Mouse (Mus musculus) heart, embryonic 12.5 days (tissue): ENCODE data around the gene Gpr39. TPM values are rescaled to one million over a fixed set of nuclear protein-coding genes. Genes with fewer than 3 reads are reported as not detected.
"Not testable (repeated sequence)": the region's sequence is repeated elsewhere in the genome, so short reads cannot be mapped to it uniquely, and the experiment has no call there.

Experiments used
- ATAC-seq: fragments of 200-750 bp; cut with Nextera tagmentation; 2 replicates; pipeline ENCODE4 v1.8.0; 2017; ENCODE audit warnings: moderate TSS enrichment, moderate library complexity; ENCODE audit not compliant: insufficient number of reproducible peaks, low FRiP score
- H3K27ac ChIP-seq: fragments of 300-500 bp; sonication (generic); 2 replicates; pipeline ENCODE4 v1.5.1; 2016; ENCODE audit warnings: mild to moderate bottlenecking, moderate library complexity; ENCODE audit not compliant: poor library complexity, severe bottlenecking
- H3K27me3 ChIP-seq: fragments of 300-500 bp; sonication (generic); replicated peaks from 2 replicates; pipeline ENCODE4 v1.6.1; 2016; ENCODE audit warnings: mild to moderate bottlenecking, moderate library complexity
- H3K36me3 ChIP-seq: fragments of 300-500 bp; sonication (generic); 2 replicates; pipeline ENCODE4 v1.6.1; 2016; ENCODE audit warnings: mild to moderate bottlenecking, moderate library complexity
- H3K4me1 ChIP-seq: fragments of 300-500 bp; sonication (generic); replicated peaks from 2 replicates; pipeline ENCODE4 v1.6.1; 2016; ENCODE audit warnings: mild to moderate bottlenecking
- H3K4me2 ChIP-seq: fragments of 300-500 bp; sonication (generic); 2 replicates; pipeline ENCODE4 v1.6.1; 2016; ENCODE audit warnings: mild to moderate bottlenecking, moderate library complexity
- H3K4me3 ChIP-seq: fragments of 300-500 bp; sonication (generic); 2 replicates; pipeline ENCODE4 v1.5.1; 2016; ENCODE audit warnings: mild to moderate bottlenecking
- H3K9ac ChIP-seq: fragments of 300-500 bp; sonication (generic); 2 replicates; pipeline ENCODE4 v1.6.1; 2016; ENCODE audit warnings: mild to moderate bottlenecking, moderate library complexity
- H3K9me3 ChIP-seq: fragments of 300-500 bp; sonication (generic); replicated peaks from 2 replicates; pipeline ENCODE4 v1.6.1; 2016; ENCODE audit warnings: mild to moderate bottlenecking, moderate library complexity
- WGBS: fragments of 180-500 bp; shearing (Covaris S2); methylation state at CpG from one replicate; pipeline ENCODE4 v1.1.7; 2016; 5-methylcytosine and 5-hydroxymethylcytosine counted together
- polyA plus RNA-seq: library from polyadenylated mRNA; unstranded; fragments of >200 nt; fragmentation: Nextera tagmentation; extraction: Ambion mirVana; gene quantifications from 2 replicates; pipeline ENCODE4 v1.2.1, GENCODE M21; 2016

Gene Gpr39
- 2.2 and 2.6 TPM in 2 replicates for polyA plus RNA-seq

DNA sequence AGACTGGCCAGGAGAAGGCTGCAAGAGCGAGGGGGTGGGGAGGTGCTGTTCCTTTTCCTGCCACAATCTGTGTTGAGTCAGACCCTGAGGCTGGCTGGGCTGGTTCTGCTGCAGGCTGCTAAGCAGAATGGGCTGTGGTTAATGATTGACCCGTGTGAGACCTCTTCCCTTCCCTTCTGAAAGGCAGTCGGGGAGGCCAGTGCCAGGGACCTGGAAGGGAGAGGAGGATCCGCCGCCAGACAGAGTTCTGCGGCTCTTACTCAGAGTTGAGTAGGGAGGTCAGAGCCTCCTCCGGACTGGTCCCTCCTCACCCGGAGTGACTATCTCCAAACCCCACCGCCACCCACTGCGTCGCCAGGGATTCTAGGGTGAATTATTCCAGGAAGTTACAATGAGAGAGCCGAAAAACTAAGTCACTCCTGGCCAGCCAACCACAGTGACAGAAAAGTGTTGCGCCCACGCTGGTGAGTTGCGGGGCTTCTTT lies at the start of gene Gpr39:
Gpr39 (plus strand) TSS at position 206 of the 484 bp plus-strand sequence.
- 0 out of 2 replicates have a peak within 1 kb of the TSS, but pooled peaks have one; percentile 25 for H3K27ac ChIP-seq
- peaks cover 23% of the 10 kb centered on the region for H3K4me1 ChIP-seq
- peak within 1 kb of the TSS; percentile 41 for H3K4me2 ChIP-seq
- peak; percentile 71; the same call in 1 of the 2 replicates for ATAC-seq
- H3K4me3 ChIP-seq = peak within 1 kb of the TSS; percentile 12; the same call in 1 of the 2 replicates
- H3K36me3 ChIP-seq = no peaks in the 10 kb centered on the region
- H3K9ac ChIP-seq = no peak within 1 kb of the TSS
- H3K9me3 ChIP-seq = no peaks in the 10 kb centered on the region
- WGBS = 34% methylated on average over 15 of the region's 15 CpGs
- no peaks in the 10 kb centered on the region for H3K27me3 ChIP-seq

DNA sequence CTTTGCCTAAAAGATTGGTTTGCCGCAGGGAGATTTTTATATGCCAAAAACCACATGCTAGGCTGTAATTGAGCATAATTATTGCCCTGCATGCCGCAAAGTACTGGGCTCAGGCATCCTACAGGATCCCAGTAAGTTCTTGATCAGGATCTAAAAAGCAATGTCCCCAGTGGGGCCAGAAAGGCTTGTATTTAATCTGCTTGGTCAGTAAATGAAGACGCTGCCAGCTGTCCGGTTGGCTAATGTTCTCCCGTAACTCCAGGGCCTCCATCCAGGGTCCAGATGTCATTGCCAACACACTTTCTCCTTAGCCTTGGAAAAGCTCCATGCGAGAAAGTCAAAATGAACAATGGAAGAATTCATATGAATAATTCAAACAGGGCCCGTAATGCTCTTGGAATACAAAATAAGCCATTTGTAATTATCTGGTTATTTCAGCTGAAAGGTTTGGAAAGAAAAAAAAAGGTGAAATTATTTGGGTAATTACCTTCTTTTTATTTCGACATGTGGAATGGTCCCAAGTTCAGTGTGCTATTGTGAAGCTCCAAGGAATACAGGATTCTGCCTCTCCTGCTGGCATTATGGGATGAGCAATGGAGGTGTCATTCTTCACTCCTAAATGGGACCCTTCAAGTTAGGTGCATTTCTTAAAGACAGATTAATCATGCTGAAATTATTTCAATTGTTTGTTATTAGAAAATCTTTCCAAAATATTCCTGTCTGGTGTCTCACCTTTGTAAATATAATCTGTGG lies 37.1 kb upstream of the Gpr39 start:
- Histone ChIP-seq H3K27ac (no peak overlapping the region), H3K9me3 (no peaks in the 10 kb centered on the region), H3K4me3 (no peak overlapping the region), H3K4me2 (no peak overlapping the region), H3K27me3 (no peaks in the 10 kb centered on the region), H3K9ac (no peak overlapping the region), H3K4me1 (no peaks in the 10 kb centered on the region), H3K36me3 (no peaks in the 10 kb centered on the region)
- WGBS = 87% methylated on average over 8 of the region's 8 CpGs
- ATAC-seq = no peak

DNA sequence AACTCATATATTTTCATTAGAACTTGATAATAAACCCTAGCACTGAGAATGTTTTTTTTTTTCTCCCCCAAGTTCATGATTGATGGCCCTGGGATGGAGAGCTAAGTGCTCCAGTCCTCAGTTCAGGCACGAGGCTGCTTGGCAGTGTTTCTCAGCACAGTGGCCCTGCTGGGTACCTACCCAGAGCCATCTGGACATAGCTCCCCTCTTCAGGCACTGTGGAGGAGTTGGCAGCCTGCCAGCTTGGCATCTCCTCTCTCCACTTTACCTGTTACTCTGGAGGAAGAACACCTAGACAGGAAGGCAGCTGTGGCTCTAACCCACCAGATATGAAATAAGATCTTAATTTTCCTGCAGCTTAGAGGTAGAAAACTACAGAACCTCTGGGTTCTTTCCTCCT lies 33.2 kb upstream of the Gpr39 start:
- no peak overlapping the region for H3K9ac ChIP-seq
- 44% methylated on average over 1 of the region's 1 CpGs for WGBS
- no peaks in the 10 kb centered on the region for H3K36me3 ChIP-seq
- H3K27ac ChIP-seq = no peak overlapping the region
- no peak overlapping the region for H3K4me3 ChIP-seq
- no peak overlapping the region for H3K4me2 ChIP-seq
- H3K4me1 ChIP-seq = no peaks in the 10 kb centered on the region
- H3K9me3 ChIP-seq = no peaks in the 10 kb centered on the region
- no peak for ATAC-seq
- no peaks in the 10 kb centered on the region for H3K27me3 ChIP-seq

DNA sequence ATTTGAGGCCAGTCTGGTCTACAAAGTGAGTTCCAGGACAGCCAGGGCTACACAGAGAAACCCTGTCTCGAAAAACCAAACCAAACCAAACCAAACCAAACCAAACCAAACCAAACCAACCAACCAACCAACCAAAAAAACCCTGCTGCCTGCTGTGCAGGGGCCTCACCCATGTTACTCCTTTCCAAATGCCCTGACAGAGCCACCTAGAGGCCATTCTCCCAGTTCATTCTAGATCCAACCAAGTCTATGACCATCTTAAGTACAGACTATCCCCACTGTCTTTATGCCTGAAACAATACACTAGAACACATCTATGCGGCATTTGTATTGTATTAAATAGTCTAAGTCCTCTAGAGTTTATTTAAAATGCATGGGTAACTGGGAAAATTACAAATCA lies 30.0 kb upstream of the Gpr39 start:
- H3K9ac ChIP-seq, H3K4me3 ChIP-seq, H3K4me2 ChIP-seq, H3K27ac ChIP-seq, ATAC-seq, H3K9me3 ChIP-seq, H3K4me1 ChIP-seq, H3K36me3 ChIP-seq, H3K27me3 ChIP-seq: not testable (repeated sequence)
- 84% methylated on average over 2 of the region's 2 CpGs for WGBS

DNA sequence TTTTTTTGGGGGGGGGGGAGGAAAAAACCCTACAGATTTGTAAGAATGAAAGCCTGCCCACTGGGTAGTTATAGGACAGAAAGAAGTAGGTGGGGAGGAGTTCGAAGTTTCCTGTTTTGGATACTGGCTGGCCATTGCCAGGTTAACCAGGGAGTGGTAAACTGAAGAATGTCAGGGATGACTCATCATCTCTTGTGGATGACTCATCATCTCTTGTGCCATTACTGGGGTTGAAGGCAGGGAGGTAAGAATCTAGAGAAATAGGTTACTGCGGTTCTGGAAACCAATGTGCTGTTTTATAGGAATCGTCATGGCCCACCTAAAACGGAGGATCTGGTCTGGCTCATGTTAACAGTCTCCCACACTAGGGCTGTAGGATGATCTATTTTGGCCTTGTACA lies 28.8 kb upstream of the Gpr39 start:
- WGBS = 92% methylated on average over 4 of the region's 4 CpGs
- Histone ChIP-seq H3K4me2 (no peak overlapping the region), H3K36me3 (no peaks in the 10 kb centered on the region), H3K9ac (no peak overlapping the region), H3K27ac (no peak overlapping the region), H3K27me3 (no peaks in the 10 kb centered on the region), H3K4me3 (no peak overlapping the region), H3K9me3 (no peaks in the 10 kb centered on the region), H3K4me1 (peaks cover 10% of the 10 kb centered on the region)
- no peak for ATAC-seq

DNA sequence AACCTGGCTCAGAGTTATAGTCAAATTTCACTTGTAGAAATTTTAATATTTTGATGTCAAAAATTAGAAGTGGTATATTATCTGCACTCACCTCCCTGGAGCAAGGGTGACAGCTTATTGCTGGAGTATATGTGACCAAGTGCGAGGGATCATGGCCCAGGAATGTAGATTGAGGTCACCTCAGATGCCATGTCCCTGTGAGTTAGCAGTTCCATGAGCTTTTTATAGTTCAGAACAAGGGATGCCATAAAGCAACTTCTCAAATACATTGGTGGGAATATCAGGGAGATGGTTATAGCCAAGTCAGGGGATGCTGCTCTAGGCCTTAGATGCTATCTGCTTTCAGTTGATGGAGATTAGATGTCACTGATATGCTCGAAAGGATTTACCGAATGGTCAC lies 27.7 kb upstream of the Gpr39 start:
- no peak overlapping the region for H3K27ac ChIP-seq
- ATAC-seq = no peak

DNA sequence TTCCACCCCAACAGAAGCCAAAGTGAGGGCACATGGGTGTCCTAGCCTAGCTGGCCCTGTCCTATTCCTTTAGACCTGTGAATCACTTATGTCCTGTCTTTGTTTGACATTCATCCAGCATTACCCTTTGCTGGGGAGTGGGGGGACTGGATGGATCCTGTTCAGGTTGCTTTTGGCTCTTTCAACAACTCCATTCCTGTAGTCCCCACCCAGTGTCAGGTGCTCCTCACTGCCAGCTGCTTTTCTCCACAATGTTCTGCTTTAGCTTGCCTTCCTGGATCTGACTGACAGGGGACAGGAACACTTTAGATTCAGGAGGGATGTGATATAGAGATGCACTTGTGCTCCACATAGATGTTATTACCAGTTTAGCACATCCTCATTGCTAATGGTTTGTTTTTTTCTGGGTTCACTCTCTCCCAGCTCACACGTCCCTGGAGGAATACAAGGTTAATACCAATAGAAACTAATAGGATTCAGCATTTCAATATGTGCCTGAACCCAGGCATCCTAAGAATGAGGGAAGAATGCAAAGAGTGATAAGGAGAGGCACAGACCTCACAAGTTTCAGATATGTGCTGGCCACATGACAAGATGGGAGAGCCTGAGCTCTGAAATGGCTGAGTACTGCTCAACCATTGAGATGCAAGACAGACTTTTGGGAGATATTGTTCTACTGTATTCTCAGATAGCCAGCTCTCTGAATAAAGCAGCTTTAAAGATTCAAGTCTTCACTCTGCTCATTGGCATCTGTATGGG lies 23.8 kb upstream of the Gpr39 start:
- WGBS = 47% methylated on average over 1 of the region's 1 CpGs
- Histone ChIP-seq H3K4me2 (no peak overlapping the region), H3K36me3 (no peaks in the 10 kb centered on the region), H3K4me1 (peaks cover 21% of the 10 kb centered on the region), H3K27me3 (no peaks in the 10 kb centered on the region), H3K9me3 (peaks cover 8% of the 10 kb centered on the region), H3K4me3 (no peak overlapping the region), H3K9ac (no peak overlapping the region), H3K27ac (peak overlapping the region; percentile 72; the same call in 1 of the 2 replicates)
- no peak for ATAC-seq

More for the DNA sequence above, 27.7 kb upstream of the Gpr39 start:
- 76% methylated on average over 3 of the region's 3 CpGs for WGBS
- H3K27me3 ChIP-seq = no peaks in the 10 kb centered on the region
- H3K4me3 ChIP-seq = no peak overlapping the region
- no peaks in the 10 kb centered on the region for H3K9me3 ChIP-seq
- no peak overlapping the region for H3K9ac ChIP-seq
- H3K36me3 ChIP-seq = no peaks in the 10 kb centered on the region
- peaks cover 20% of the 10 kb centered on the region for H3K4me1 ChIP-seq
- no peak overlapping the region for H3K4me2 ChIP-seq

DNA sequence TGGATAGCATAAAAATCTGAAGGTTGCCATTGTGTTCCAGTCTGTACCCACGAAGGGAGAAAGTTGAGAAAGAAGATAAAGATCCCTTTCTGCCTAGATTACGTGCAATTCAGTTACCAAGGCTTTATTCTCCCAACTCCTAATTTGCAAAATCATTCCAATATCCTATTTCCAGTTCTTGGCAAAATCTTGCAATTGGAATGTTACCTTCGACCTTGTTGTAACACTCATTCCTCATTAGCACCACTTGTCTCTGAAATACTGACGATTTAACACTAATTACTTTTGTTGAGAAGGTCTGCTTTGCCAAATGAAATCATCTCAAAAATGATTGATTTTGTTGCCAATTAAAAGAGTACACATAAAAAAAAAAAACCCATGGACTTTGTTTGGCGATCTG lies 19.4 kb upstream of the Gpr39 start:
- no peak overlapping the region for H3K9ac ChIP-seq
- H3K4me1 ChIP-seq = peaks cover 16% of the 10 kb centered on the region
- WGBS = 77% methylated on average over 5 of the region's 5 CpGs
- H3K9me3 ChIP-seq = peaks cover 17% of the 10 kb centered on the region
- H3K27me3 ChIP-seq = no peaks in the 10 kb centered on the region
- no peak overlapping the region for H3K27ac ChIP-seq
- H3K36me3 ChIP-seq = no peaks in the 10 kb centered on the region
- no peak for ATAC-seq
- H3K4me3 ChIP-seq = no peak overlapping the region
- H3K4me2 ChIP-seq = no peak overlapping the region

DNA sequence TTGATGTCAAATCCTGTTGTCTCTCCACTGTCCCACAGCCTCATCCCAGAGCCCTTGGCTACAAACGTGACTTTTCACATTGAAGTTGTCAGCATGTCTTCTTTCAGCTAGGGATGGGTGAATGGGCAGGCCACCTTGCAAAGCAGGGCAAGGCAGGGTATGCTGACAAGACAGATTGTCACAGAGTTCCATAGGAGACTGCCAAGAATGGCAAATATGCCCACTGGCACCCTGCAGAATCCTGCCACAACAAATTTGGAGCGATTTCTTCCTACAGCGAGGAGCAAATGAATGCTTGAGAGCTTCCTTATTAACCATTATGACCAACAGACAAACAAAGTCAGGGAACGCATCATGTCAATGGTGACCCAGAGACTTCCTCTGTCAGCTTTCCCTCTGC lies 16.6 kb upstream of the Gpr39 start:
- no peak overlapping the region for H3K4me3 ChIP-seq
- 81% methylated on average over 4 of the region's 4 CpGs for WGBS
- H3K9ac ChIP-seq = no peak overlapping the region
- H3K36me3 ChIP-seq = no peaks in the 10 kb centered on the region
- ATAC-seq = no peak
- no peaks in the 10 kb centered on the region for H3K27me3 ChIP-seq
- peaks cover 9% of the 10 kb centered on the region for H3K4me1 ChIP-seq
- H3K27ac ChIP-seq = no peak overlapping the region
- peaks cover 13% of the 10 kb centered on the region for H3K9me3 ChIP-seq
- H3K4me2 ChIP-seq = no peak overlapping the region

DNA sequence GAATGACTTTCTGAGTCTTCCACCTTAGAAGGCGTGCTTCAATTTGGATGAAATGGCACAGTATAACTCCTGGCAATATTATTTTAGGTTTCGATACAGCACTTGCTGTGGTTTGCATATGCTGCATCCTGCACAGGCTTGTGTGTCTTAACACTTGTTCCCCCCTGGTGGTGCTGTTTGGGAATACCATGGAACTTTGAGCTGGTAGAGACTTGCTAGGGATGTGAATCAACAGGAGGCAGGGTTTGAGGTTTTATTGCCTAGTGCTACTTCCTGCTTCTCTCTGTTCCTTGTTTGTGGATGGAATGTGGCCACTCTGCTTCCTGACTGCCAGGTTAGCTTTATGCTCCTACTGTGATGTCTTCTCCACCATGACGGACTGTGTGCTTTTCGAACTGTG lies 15.9 kb upstream of the Gpr39 start:
- 90% methylated on average over 4 of the region's 4 CpGs for WGBS
- no peak overlapping the region for H3K4me2 ChIP-seq
- H3K36me3 ChIP-seq = no peaks in the 10 kb centered on the region
- no peak overlapping the region for H3K27ac ChIP-seq
- H3K27me3 ChIP-seq = no peaks in the 10 kb centered on the region
- 0 out of 2 replicates have a peak, but pooled peaks cover 8% of the 10 kb centered on the region for H3K9me3 ChIP-seq
- no peak overlapping the region for H3K9ac ChIP-seq
- H3K4me3 ChIP-seq = no peak overlapping the region
- peaks cover 9% of the 10 kb centered on the region for H3K4me1 ChIP-seq
- ATAC-seq = no peak

DNA sequence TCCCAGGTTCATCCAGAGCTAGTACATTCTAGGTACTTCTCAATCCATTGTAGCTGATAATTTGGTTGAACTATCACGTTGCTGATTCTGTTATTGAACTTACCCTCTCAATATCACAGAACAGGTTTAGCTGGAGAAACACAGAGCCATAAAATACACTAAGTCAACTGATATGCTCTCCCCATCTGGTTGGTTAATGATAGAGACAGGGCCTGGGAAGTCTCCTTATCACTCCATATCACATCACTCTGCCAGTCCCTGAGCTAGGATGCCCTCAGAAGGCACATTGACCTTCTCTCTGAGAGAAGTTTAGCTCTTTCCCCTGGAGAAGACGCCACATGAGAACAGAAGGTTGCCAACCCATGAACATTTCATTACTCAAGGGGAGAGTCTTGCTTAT lies 14.7 kb upstream of the Gpr39 start:
- no peak for ATAC-seq
- Histone ChIP-seq H3K9me3 (0 out of 2 replicates have a peak, but pooled peaks cover 8% of the 10 kb centered on the region), H3K27ac (no peak overlapping the region), H3K4me1 (peaks cover 9% of the 10 kb centered on the region), H3K27me3 (no peaks in the 10 kb centered on the region), H3K4me3 (no peak overlapping the region), H3K4me2 (no peak overlapping the region), H3K36me3 (no peaks in the 10 kb centered on the region), H3K9ac (no peak overlapping the region)
- WGBS = 69% methylated on average over 2 of the region's 2 CpGs
